Mouse (Mus musculus): ENCODE measurements around the gene Heatr1.

Gene Heatr1

GRCm38 (mm10) chr13:12485197-12485596, 90.4 kb downstream of the Heatr1 start:
- in situ Hi-C loops (cut with MboI; ENCODE audit: low pct_unique_long_range_greater_than_20kb in 1 of 2, low sequenced_read_pairs in 2 of 2, unreplicated experiment in 1 of 2), result no loop called here

GRCm38 (mm10) chr13:12485640-12486039, 90.8 kb downstream of the Heatr1 start:
- in situ Hi-C loops (cut with MboI; ENCODE audit: low pct_unique_long_range_greater_than_20kb in 1 of 2, low sequenced_read_pairs in 2 of 2, unreplicated experiment in 1 of 2), result no loop called here
